23 mouse cellular contexts compared by ENCODE assay signal in genomic region chr9:61457162-61457523, GRCm38 (mm10).
DNase-seq lines count a peak whose midpoint lies in the region; ATAC-seq lines count a peak whose summit lies in the region.
"Had no signal": no experiment of that assay in that cellular context is flagged by ENCODE, and none has a peak within 500 bp of the region (broad histone marks: within the 10 kb centered on the region; RNA-seq: fewer than 3 reads in every experiment).

No protein-coding gene starts in this region.

- no peak overlapping the region for H3K27ac ChIP-seq in hindbrain, embryonic 15.5 days (replicated peaks)
- no peak overlapping the region for H3K27ac ChIP-seq in hindbrain, embryonic 14.5 days
- H3K27ac ChIP-seq: forebrain, embryonic 13.5 days had no signal

- no peak overlapping the region for H3K4me3 ChIP-seq in hindbrain, embryonic 15.5 days
- H3K4me3 ChIP-seq in hindbrain, embryonic 14.5 days (replicated peaks; ENCODE audit: low read length): no peak overlapping the region
- H3K4me3 ChIP-seq: forebrain, embryonic 10.5 days; forebrain, embryonic 13.5 days had no signal

- H3K9ac ChIP-seq in hindbrain, embryonic 15.5 days: no peak overlapping the region
- no peak overlapping the region for H3K9ac ChIP-seq in hindbrain, embryonic 14.5 days
- H3K9ac ChIP-seq: forebrain, embryonic 13.5 days had no signal

- no peak overlapping the region for H3K4me2 ChIP-seq in hindbrain, embryonic 15.5 days
- no peak overlapping the region for H3K4me2 ChIP-seq in hindbrain, embryonic 14.5 days (replicated peaks)
- H3K4me2 ChIP-seq: forebrain, embryonic 13.5 days; heart, embryonic 11.5 days had no signal

- no peaks in the 10 kb centered on the region for H3K9me3 ChIP-seq in hindbrain, embryonic 15.5 days
- H3K9me3 ChIP-seq in hindbrain, embryonic 14.5 days (ENCODE audit: control insufficient read depth, low read length): no peaks in the 10 kb centered on the region
- H3K9me3 ChIP-seq: forebrain, embryonic 10.5 days; forebrain, embryonic 13.5 days had no signal

- 0 out of 2 replicates have a peak, but pooled peaks have one; percentile 54 for ATAC-seq in hindbrain, embryonic 15.5 days (ENCODE audit: low FRiP score, low read depth)
- no peak for ATAC-seq in hindbrain, embryonic 14.5 days (ENCODE audit: low FRiP score)
- ATAC-seq: activated CD4-positive, CD25-positive, alpha-beta regulatory T cell, adult 4 months; forebrain, embryonic 13.5 days; forebrain, embryonic 16.5 days; intestine, postnatal 0 days had no signal

- peak; percentile 63 to 68 for DNase-seq in cerebellum, postnatal 10 days
- no peak for DNase-seq in cerebellum, postnatal 25 days
- no peak for DNase-seq in hindbrain, embryonic 14.5 days (ENCODE audit: low spot score)
- DNase-seq in left cerebral cortex, postnatal 4 days: peak; percentile 58
- no peak for DNase-seq in left cerebral cortex, adult 8-10 months (ENCODE audit: low spot score in 2 of 2)
- peak; percentile 40 for DNase-seq in retina, postnatal 1 day
- no peak for DNase-seq in retina, embryonic 14.5 days (ENCODE audit: low spot score)
- DNase-seq: adrenal gland, adult 8-10 months; adrenal gland, postnatal 25 days; cerebellum, adult 18-20 months; cerebellum, adult 9-10 months; cerebellum, postnatal 36 days; embryo, embryonic 11 days; gastrocnemius, postnatal 10 days; gastrocnemius, postnatal 36 days; heart, postnatal 36 days had no signal

- intact Hi-C loops in left cerebral cortex, postnatal 4 days (cut with DNase I): no loop called here

- 29% methylated on average over 10 of the region's 10 CpGs for WGBS in hindbrain, embryonic 15.5 days
- 24% methylated on average over 10 of the region's 10 CpGs for WGBS in hindbrain, embryonic 14.5 days

- no peaks in the 10 kb centered on the region for H3K36me3 ChIP-seq in hindbrain, embryonic 15.5 days
- H3K36me3 ChIP-seq in hindbrain, embryonic 14.5 days (replicated peaks; ENCODE audit: control insufficient read depth, insufficient read depth): no peaks in the 10 kb centered on the region
- H3K36me3 ChIP-seq: forebrain, embryonic 10.5 days had no signal

- H3K27me3 ChIP-seq in hindbrain, embryonic 15.5 days: peaks cover 4% of the 10 kb centered on the region
- H3K27me3 ChIP-seq in hindbrain, embryonic 14.5 days (ENCODE audit: control insufficient read depth, insufficient read depth, low read length): peaks cover 11% of the 10 kb centered on the region; the same call in 1 of the 2 replicates

- H3K4me1 ChIP-seq in hindbrain, embryonic 15.5 days (replicated peaks): peaks cover 13% of the 10 kb centered on the region
- 0 out of 2 replicates have a peak, but pooled peaks cover 11% of the 10 kb centered on the region for H3K4me1 ChIP-seq in hindbrain, embryonic 14.5 days (replicated peaks; ENCODE audit: control insufficient read depth, insufficient read depth, low read length)

Comparison
In these comparisons a context has a peak if more than half of its experiments do, and no peak if none do; other contexts are left out.
1. DNase-seq: peak in cerebellum, postnatal 10 days (2 of 2), left cerebral cortex, postnatal 4 days (single experiment) and retina, postnatal 1 day (single experiment); none in cerebellum, postnatal 25 days (0 of 2), hindbrain, embryonic 14.5 days (single experiment), left cerebral cortex, adult 8-10 months (0 of 2) and retina, embryonic 14.5 days (single experiment).